Mouse (Mus musculus) heart, adult 18-20 months (tissue): ENCODE measurements around the gene AC131692.1. TPM values are rescaled to one million over a fixed set of nuclear protein-coding genes. Genes with fewer than 3 reads are reported as not detected.
A peak's percentile ranks its signal among the peaks of the same experiment; 100 is the strongest.

Experiments used
- DNase-seq, 2 experiments: peaks; one replicate each; pipeline ENCODE4 v3.0.0; 2021 to 2022; ENCODE audit warnings: mixed read lengths in 1 of 2
- total RNA-seq, 2 experiments: library from RNA; stranded (reverse); gene quantifications; 2 replicates each; pipeline ENCODE4 v1.2.3; 2021

Gene AC131692.1
- total RNA-seq, 2 experiments from 2014 or later = not detected

- peak; percentile 91 to 94 for DNase-seq
Measured at GRCm38 (mm10) chr19:6067724-6068415, 26.3 kb upstream of the AC131692.1 start, which contains the start of gene Tm7sf2. TSS of gene Tm7sf2 (minus strand) at chr19:6068373.

GRCm38 (mm10) chr19:6068951-6069350, 25.3 kb upstream of the AC131692.1 start:
- DNase-seq = no peak

DNA sequence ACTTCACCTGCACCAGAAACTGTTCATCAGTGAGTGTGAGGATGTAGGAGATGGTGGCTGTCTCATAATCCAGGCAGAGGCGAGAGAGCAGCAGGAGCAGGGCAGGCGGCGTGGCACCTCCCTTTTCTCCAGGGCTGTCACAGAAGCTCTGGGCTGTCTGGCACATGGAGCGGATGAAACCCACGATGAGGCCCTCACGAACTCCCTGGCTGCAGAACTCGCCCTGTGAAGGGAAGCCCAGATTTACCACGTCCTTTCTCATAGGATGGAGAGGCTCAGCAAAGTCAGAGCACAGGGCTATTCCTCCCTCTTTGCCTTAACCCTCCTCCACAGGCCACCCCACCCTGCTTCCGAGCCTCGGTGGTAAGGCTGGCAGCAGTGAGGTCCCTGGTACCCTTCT, 24.4 kb upstream of the AC131692.1 start:
- DNase-seq = no peak

DNA sequence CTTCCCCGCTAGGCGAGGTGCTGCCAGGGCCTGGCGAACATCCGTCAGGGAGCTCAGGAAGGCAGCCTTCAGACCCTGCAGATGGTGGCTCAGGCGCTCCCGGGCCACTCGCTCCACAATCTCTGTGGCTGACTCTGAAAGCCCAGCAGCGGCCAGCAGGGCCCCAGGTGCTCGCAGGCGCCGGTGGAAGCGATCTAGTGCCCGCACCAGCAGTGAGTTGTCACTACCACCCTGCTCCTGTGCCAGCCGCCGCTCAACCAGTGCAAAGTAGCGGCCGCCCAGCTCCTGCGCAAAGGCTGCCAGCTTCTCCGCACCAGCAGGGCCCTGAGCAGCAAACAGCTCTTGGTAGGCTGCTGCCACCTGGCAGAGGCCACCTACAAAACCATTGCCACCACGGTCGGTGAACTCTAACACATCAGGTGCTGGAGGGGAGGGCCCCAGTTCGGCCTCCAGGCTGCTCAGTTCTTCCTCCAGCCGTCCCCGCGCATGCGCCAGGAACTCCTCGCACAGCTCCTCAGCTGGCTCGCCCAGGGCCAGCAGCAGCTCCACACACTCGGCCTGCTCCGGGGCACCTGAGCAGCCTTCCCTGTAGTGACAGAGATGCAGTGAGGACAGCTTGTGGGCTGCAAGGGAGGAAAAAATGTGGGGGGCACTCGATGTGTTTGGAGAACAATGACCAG, 23.5 kb upstream of the AC131692.1 start:
- no peak for DNase-seq

DNA sequence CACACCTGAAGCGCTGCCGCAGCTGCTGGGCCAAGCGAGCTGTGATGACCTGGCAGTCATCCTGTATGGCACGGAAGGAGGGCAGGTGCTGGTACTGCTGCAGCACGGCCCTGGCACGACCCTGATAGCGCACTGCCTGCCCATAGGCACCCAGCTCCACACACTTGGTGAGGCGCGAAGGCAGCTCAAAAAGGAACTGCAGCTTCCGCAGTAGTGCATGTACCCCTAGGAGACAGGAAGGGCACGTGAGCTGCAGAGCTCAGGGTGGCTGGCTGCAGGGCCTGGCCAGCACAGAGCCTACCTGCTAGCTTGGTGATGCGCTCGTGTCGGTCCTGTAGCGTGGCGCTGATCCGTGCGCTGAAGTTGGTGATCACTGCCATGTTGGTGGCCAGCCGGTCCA, 23.0 kb upstream of the AC131692.1 start:
- DNase-seq = no peak

- DNase-seq = no peak
Measured at GRCm38 (mm10) chr19:6073889-6074288, 20.3 kb upstream of the AC131692.1 start.

GRCm38 (mm10) chr19:6076564-6077393, 17.4 kb upstream of the AC131692.1 start, which contains the start of gene Vps51:
TSS of gene Vps51 (minus strand) at chr19:6077231.
- DNase-seq = peak; percentile 90 to 92

DNA sequence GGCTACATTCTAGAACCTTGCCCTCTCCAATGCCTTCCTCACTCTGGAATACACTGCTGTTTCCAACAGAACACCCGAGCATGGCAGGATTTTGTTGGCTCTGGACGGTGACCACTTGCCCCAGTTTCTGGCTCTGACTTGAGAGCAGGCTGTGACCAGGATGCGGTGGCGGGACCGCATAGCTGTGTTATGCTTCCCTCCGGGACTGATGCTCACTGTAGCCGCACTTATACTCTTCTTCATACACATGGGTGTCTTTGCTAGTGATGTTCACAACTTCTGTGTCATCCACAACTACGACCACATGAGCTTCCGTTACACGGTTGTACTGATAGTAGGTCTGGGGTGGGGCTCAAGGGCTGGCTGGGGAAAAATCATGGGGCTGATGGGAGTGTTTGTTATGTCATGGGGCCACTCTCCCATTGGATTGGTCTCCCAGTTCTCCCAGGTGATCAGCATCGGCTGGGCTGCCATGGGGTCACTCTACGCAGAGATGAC, 14.2 kb upstream of the AC131692.1 start, which contains the start of gene Tmem262:
Gene Tmem262, plus strand, starts transcription at position 51 of the 498 bp plus-strand sequence.
- DNase-seq = no peak

- no peak for DNase-seq
Measured at GRCm38 (mm10) chr19:6082156-6082555, 12.1 kb upstream of the AC131692.1 start, which contains the start of gene Gm28374. TSS of gene Gm28374 (minus strand) at chr19:6082256.

GRCm38 (mm10) chr19:6084478-6085248, 9.6 kb upstream of the AC131692.1 start, which contains the start of the genes Zfpl1 and Cdca5:
TSS of gene Zfpl1 (minus strand) at chr19:6084956.
TSS of gene Cdca5 (plus strand) at chr19:6084983.
- DNase-seq = peak; percentile 97 to 99

DNA sequence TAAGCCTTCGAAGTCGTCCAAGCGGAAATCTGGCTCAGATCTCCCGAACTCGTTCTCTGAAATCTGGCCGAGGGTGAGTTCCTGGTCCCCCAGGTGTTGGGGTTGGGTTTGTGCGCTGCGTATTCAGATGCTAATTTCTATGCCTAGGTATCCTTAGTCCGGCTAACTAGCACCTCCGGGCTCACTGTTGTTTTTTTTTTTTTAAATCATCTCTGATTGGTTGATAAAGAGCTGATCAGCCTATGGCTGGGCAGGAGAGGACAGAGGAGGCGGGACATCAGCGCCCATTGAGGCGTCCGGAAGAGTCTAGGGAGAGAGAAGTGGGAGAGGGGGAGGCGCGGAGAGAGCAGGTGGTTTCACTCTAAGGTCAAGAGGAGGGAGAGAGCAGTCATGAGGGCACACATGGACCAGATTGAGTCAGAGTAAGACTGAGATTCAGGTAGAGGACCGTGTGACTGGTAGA, 8.8 kb upstream of the AC131692.1 start:
- DNase-seq = peak; percentile 22 to 41

DNA sequence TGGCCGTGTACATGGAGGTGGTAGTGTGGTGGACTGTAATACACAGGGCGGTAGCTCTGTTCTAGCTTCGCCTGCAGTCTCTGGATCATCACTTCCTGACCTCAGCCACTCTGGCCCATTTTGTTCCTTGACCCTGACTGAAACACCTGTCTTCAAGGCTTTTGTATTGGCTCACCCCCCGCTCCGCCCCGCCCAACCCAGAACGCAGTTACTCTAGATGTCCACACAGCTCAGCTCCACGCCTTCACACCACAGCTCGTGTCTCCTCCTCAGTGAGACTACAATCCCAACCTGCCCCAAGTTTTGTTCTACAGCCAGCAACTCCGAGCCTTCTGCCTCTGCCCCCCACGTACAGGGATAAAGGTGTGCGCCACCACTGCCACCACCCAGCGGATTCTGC, 5.4 kb upstream of the AC131692.1 start:
- no peak for DNase-seq

- no peak for DNase-seq
Measured at GRCm38 (mm10) chr19:6097847-6098246, 3.6 kb downstream of the AC131692.1 start.

DNA sequence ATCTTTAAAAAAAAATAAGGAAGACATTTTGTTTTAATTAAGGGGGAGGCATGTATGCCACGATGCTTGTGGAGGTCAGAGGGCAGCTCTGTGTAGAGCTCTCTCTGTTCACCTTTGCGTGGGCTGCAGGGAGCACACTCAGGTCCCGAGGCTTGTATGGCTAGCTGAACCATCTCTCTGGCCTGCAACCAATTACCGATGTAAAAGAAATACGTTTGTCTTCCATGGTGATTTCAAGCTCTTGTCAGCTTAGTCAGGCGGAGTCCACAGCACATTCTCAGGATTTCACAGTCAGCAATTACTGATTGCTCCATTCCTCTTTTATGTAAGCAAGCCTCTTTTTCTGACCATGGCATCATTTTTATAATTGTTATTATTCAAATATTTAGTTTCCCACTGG, 7.0 kb downstream of the AC131692.1 start:
- no peak for DNase-seq

DNA sequence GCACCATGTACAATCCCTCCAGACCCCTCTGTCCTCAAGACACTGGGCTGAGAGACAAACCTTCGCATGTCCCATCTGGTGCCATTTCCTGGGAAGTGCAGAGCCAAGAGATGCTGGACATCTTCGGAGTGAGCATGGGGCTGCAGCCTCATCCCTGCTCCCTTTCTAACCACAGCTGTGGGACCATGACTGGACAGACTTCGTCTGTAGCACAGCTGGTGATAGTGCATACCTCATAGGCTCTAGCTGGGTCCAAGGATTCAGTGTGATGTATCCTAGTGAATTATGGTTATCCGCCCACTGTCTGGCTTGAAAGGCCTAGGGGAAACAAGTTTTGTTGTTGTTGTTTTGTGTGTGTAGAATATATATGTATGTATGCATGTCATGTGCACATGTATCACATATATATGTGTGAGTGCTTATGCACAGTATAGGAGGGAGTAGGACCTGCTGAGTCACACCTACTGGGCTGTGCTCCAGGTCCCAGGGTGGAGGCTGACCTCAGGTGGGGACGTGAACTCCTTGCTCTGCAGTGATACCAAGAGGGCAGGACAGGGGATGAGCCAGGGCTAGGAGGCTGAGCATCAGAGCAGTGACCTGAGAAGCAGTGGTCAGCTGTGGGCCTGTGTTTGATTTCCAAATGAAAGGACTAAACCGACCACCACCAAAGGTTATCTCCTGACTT, 8.1 kb downstream of the AC131692.1 start:
- no peak for DNase-seq

DNA sequence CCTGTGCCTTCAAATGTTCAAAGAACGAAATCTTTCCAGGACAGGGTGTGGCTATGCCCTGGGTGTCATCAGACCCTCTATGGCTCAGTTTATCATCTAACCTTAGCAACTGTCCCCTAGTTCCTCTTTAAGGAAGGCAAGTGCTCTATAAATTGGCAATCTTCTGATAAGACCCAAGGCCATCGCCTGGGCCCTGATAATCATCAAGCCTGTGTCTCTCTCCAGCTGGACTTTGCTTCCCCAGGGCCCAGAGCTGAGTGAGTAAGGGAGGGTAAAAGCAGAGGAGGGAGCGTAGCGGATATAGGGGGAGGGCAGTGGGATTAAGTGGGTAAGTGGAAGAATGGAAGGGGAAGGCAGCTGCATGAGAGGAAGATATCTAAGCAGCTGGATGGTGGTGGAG, 10.3 kb downstream of the AC131692.1 start:
- no peak for DNase-seq

DNA sequence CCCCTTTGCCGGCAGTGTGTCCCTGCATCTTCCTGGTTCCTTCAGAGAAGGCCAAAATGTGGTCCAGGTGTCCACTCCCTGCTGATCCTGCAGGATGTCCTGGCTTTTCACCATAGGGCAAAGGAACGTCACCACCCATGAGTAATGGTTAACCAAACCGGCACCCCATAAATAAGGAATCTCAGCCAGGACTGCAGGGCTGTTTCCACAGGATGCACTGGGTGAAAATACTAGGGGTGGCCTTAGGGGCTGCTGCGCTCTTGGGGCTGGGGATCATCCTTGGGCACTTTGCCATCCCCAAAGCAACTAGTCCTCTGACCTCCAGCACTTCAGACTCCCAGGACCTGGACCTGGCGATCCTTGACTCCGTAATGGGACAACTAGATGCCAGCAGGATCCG, 11.4 kb downstream of the AC131692.1 start, which contains the start of gene Naaladl1:
Gene Naaladl1, plus strand, starts transcription at position 197 of the 400 bp plus-strand sequence.
- DNase-seq = no peak

- no peak for DNase-seq
Measured at GRCm38 (mm10) chr19:6113116-6113515, 18.9 kb downstream of the AC131692.1 start.

- DNase-seq = no peak
Measured at GRCm38 (mm10) chr19:6116113-6116850, 22.1 kb downstream of the AC131692.1 start.
